In the genomic region with DNA sequence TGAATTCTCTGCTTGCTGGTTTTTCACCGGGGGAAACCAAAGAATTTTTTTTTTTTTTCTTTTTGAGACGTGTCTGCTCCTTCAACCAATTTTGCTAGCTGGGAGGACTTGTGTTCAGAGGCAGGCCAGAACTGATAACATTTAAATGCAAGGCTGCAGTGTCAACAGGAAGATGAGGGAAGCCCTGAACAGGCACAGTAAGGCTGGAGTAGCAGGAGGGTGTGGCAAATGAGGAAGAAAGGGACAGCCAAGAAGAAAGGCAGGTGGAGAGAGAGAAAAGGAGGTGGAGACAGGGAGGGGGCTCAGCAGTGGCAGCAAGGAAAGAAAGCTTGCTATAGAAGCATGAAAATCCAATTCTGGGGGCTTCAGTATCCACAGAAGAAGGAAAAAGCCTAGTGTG, we compare ENCODE assay signal across 18 mouse cellular contexts.
"Had no signal": no experiment of that assay in that cellular context is flagged by ENCODE, and none has a peak within 500 bp of the region (broad histone marks: within the 10 kb centered on the region; RNA-seq: fewer than 3 reads in every experiment).

No protein-coding gene starts in this region.

- ATAC-seq: liver, postnatal 0 days; midbrain, embryonic 16.5 days had no signal

- H3K4me1 ChIP-seq: megakaryocyte, embryonic 14.5 days had no signal

- H3K9me3 ChIP-seq: liver, embryonic 13.5 days; liver, embryonic 15.5 days; midbrain, embryonic 12.5 days; neural tube, embryonic 12.5 days had no signal

- H3K4me2 ChIP-seq: liver, embryonic 11.5 days; liver, embryonic 13.5 days; liver, embryonic 15.5 days; midbrain, embryonic 12.5 days; neural tube, embryonic 12.5 days had no signal

- DNase-seq: liver; liver, embryonic 13.5 days; liver, postnatal 0 days; lung, adult 2 months; lung, postnatal 14 days; lung, postnatal 36 days; midbrain, embryonic 14.5 days; right cerebral cortex, postnatal 14 days; thymus, adult 2 months; thymus, postnatal 25 days; thymus, postnatal 4 days had no signal

- H3K27ac ChIP-seq: liver, embryonic 13.5 days; liver, embryonic 15.5 days; macrophage; midbrain, embryonic 12.5 days; neural tube, embryonic 12.5 days had no signal

- H3K36me3 ChIP-seq: liver, embryonic 13.5 days; liver, embryonic 15.5 days; midbrain, embryonic 12.5 days; neural tube, embryonic 12.5 days had no signal

- H3K4me3 ChIP-seq: liver, embryonic 13.5 days; liver, embryonic 15.5 days; megakaryocyte, embryonic 14.5 days; midbrain, embryonic 12.5 days; neural tube, embryonic 12.5 days had no signal

- H3K27me3 ChIP-seq: megakaryocyte, embryonic 14.5 days had no signal

- H3K9ac ChIP-seq: liver, embryonic 13.5 days; liver, embryonic 15.5 days; liver, postnatal 0 days; midbrain, embryonic 12.5 days; neural tube, embryonic 12.5 days had no signal
